Mouse (Mus musculus): ENCODE measurements at regions not wholly inside any gene's neighbourhood (a gene's known extent, or its start where the extent isn't known, plus 50 kb on each side); places are given as distances from the start of the nearest gene placed in this dataset.
A peak's percentile ranks its signal among the peaks of the same experiment; 100 is the strongest.

DNA sequence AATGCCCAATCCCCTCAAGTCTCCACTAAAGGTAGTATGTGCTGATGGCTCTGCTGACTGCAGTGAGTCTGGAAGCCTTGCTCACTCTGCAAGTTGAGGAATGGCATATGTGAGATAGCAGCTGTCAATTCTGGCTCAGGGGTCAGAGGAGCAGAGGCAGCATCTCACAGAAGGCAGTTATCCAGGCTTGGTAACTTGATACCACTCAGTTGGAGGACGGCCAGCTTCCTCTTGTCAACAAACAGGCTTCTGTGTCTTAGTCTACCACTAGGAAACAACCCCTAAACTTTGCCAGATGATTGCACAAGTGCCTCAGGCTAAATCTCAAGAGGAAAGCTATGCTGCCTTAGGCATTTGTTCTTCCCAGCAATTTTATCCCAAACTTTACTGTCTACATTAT is 55.7 kb upstream of the Gabre start:
- no peak overlapping the region for H3K4me3 ChIP-seq (ENCODE audit: low read depth, low read length)
- 45% methylated on average over 1 of the region's 1 CpGs for WGBS
- H3K36me3 ChIP-seq (replicated peaks; ENCODE audit: control insufficient read depth, insufficient read depth, low read depth, low read length) = no peaks in the 10 kb centered on the region
- no peak for ATAC-seq (replicated peaks; ENCODE audit: insufficient number of reproducible peaks, low FRiP score, low TSS enrichment, low read depth)
- no peak overlapping the region for H3K4me2 ChIP-seq (ENCODE audit: low read depth, low read length)
- H3K4me1 ChIP-seq (ENCODE audit: control insufficient read depth, insufficient read depth, low read length) = no peaks in the 10 kb centered on the region
- no peak overlapping the region for H3K9ac ChIP-seq (replicated peaks; ENCODE audit: low read length)
- no peaks in the 10 kb centered on the region for H3K9me3 ChIP-seq (replicated peaks; ENCODE audit: control insufficient read depth, low read length)
- H3K27ac ChIP-seq (replicated peaks; ENCODE audit: low read depth, low read length) = no peak overlapping the region
- no peaks in the 10 kb centered on the region for H3K27me3 ChIP-seq (ENCODE audit: control insufficient read depth, insufficient read depth, low read length)
- peak; percentile 9 for DNase-seq (ENCODE audit: low spot score)

GRCm38 (mm10) chrX:72328822-72329221 is 54.2 kb upstream of the Gabre start:
- H3K27ac ChIP-seq (replicated peaks; ENCODE audit: low read depth, low read length) = no peak overlapping the region
- no peaks in the 10 kb centered on the region for H3K36me3 ChIP-seq (replicated peaks; ENCODE audit: control insufficient read depth, insufficient read depth, low read depth, low read length)
- H3K4me2 ChIP-seq (ENCODE audit: low read depth, low read length) = no peak overlapping the region
- H3K4me3 ChIP-seq (ENCODE audit: low read depth, low read length) = no peak overlapping the region
- ATAC-seq (replicated peaks; ENCODE audit: insufficient number of reproducible peaks, low FRiP score, low TSS enrichment, low read depth) (no peak), DNase-seq (ENCODE audit: low spot score) (no peak)
- H3K4me1 ChIP-seq (ENCODE audit: control insufficient read depth, insufficient read depth, low read length) = no peaks in the 10 kb centered on the region
- no peaks in the 10 kb centered on the region for H3K9me3 ChIP-seq (replicated peaks; ENCODE audit: control insufficient read depth, low read length)
- H3K27me3 ChIP-seq (ENCODE audit: control insufficient read depth, insufficient read depth, low read length) = no peaks in the 10 kb centered on the region
- H3K9ac ChIP-seq (replicated peaks; ENCODE audit: low read length) = no peak overlapping the region
- WGBS = 75% methylated on average over 2 of the region's 2 CpGs
